Mouse (Mus musculus): ENCODE data around the gene Egfem1.

DNA sequence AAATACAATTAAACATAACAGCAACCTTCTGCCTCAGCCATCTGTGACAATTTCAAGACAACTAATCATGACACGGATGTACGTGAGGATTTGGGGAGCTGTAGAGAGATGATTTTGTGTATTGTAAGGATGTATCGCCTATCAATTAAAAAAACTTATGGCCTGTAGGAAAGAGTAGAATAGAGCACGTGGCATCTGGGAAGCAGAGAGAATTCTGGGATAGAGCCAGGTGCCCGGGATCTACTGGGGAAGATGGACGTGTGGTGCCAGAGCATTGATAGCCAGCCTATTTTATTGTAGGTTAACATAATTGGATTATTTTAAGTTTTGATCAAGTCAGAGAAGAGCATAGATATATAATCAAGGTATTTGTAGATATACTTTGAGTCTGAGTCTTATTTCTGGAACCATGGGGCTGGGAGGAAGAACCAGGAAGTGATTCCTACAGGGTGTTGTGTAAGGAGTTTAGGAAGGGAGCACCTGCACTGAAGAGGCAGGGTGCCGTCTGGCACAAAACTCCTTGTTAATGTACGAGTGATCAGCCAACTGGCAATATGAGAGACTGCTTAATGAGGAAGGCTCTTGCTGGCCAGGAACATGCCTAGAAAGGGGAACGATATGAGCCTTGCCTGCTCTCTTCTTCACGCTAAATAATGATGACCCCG is 443.6 kb downstream of the Egfem1 start:
- no peak for TF ChIP-seq CTCF (conservative IDR thresholded peaks at IDR 0.05; ENCODE audit: low read length)
- no peak for TF ChIP-seq NANOG (IDR thresholded peaks at IDR 0.05; ENCODE audit: borderline replicate concordance, low read length)

All from E14TG2a.4 (cell line).